Mouse (Mus musculus) heart, postnatal 0 days (tissue): ENCODE data around the gene Wwox.

ENCODE experiments used
- CTCF ChIP-seq: IDR thresholded peaks from 2 replicates; pipeline ENCODE4 v1.5.1; 2016; ENCODE audit warnings: antibody characterized with exemption, control low read depth, low read depth
- EP300 ChIP-seq: IDR thresholded peaks from 2 replicates; pipeline ENCODE4 v1.6.1; 2016; ENCODE audit warnings: antibody characterized with exemption, low read depth

- TF ChIP-seq CTCF = no peak
- TF ChIP-seq EP300 = no peak
These were observed 439.8 kb downstream of the Wwox start for GRCm38 (mm10) chr8:114879277-114879568.
